Mouse (Mus musculus) megakaryocyte, embryonic 14.5 days (primary cell): ENCODE data around the gene Hoxb6.

Experiments
- FLI1 ChIP-seq: IDR thresholded peaks from 2 replicates; pipeline ENCODE4 v1.6.1; 2012; ENCODE audit warnings: low read length, inconsistent platforms, mixed read lengths
- GATA1 ChIP-seq: IDR thresholded peaks from 3 replicates; pipeline ENCODE4 v1.6.1; 2012; ENCODE audit warnings: mixed read lengths, low read length, inconsistent platforms, borderline replicate concordance

- TF ChIP-seq GATA1 (no peak), FLI1 (no peak)
These were observed 10.3 kb downstream of the Hoxb6 start for GRCm38 (mm10) chr11:96302381-96303150.
